Mouse (Mus musculus): ENCODE measurements at regions not wholly inside any gene's neighbourhood (a gene's known extent, or its start where the extent isn't known, plus 50 kb on each side); places are given as distances from the start of the nearest gene placed in this dataset.

DNA sequence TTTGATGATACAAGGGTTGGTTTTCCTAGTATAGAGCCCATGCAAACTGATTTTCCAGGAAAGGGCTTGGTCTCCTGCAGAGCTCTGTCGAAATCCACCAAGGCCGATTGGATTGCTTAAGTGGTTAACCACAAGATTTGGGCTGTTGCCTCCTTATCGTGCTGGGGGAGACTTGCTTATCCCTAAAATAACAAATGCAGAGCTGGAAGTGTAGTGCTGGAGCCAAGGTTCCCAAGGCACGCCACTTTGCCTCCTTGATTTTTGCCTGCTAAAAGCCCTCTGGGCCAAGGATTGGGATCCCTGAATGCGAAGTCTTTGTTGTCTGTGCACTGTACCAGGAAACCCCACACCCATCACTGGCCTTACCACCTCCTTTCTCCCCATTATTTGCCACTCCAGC, 52.8 kb upstream of the Tmem178 start:
- ATAC-seq (replicated peaks; ENCODE audit: low FRiP score, poor library complexity, severe bottlenecking), result no peak

DNA sequence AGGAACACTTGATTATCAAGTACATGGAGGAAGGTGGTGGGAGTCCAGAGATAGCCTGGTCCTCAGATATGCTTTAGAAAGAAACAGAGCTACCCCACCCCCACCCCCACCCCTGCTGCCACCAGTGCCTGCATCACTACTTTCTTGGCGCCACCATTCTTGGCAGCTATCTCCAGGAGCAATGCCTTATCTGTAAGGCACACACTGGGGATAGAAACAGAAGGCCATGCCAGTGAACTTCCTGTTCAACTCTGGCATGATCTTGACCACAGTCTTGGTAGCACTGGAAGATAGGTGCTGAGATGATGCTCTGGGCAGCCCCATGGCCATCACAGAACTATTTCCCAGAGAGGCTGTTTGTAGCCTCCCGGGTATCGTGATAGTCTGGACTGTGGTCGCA, 55.3 kb upstream of the Tmem178 start:
- peak; percentile 39; the same call in 1 of the 2 replicates for ATAC-seq (replicated peaks; ENCODE audit: low FRiP score, poor library complexity, severe bottlenecking)

DNA sequence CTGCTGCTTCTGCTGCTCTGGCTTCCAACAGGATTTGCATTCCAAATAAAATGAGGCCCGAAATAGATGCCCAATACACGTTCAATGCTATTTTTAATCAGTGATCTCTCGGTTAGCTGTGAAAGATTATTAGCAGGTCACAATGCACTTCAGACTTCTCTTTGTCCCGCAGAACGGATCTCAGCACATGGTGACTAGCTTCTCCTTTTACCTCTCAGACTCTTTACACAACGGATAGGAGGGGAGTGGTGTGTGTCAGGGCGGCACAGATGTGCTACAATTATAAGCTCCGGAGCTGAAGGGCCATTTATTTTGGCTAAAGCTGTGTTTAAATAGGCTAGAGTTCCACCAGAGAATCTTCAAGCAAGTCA, 56.7 kb upstream of the Tmem178 start:
- no peak for ATAC-seq (replicated peaks; ENCODE audit: low FRiP score, poor library complexity, severe bottlenecking)

DNA sequence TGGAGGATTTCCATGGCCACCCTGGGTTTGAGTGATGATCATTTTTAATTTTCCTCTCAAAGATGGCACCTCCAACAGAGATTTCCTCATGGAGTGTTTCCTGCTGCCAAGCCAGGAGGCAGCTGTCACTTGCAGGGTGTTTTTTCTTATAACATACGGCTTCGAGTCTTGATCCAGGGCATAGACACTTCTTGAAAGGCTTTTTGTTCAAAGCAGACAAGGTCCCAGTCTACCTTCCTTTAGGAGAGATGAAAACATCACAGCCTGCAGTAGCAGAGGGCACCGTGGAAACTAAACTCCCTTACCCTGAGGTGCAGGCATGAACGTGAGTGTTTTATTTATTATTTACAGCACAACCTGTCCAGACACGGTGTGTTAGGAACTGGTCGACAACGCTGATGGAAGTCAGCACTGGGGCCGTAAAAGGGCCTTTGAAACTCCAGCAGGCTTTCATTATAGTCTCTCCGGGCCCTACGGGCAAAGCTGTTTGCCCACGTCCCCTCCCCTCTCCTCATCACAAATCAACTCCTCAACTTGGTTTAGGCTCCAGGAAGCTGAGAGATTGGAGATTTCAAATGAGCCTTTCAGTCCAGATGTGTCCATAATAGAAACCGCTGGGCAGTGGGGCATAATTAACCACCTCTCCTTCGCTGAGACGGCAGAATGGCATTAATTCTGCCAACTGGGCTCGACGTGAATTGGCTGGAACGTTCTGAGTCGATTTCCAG, 57.2 kb upstream of the Tmem178 start:
- no peak for ATAC-seq (replicated peaks; ENCODE audit: low FRiP score, poor library complexity, severe bottlenecking)

DNA sequence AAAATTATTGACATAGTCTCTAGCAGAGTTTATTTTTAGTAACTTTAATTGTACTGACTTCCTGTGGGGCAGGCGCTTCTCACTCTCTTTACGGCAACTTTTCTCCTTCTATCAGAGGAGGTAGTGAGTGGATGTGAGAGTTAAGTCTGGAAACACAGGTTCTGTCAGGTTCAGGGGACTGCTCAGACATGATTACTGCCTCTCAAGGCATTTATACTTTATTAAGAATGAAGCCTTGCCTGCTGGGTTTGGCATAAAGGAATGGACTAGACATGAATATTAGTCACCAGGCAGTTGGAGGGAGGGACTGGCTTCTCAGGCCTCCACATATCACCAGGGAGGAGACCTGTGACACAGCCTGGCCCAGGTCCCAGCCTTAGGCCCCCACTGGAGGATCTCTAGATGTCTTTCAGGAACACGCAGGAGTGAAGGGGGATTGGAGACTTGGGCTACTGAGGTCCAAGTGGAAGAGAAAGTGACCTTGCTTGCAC, 58.2 kb upstream of the Tmem178 start:
- ATAC-seq (replicated peaks; ENCODE audit: low FRiP score, poor library complexity, severe bottlenecking), result no peak

DNA sequence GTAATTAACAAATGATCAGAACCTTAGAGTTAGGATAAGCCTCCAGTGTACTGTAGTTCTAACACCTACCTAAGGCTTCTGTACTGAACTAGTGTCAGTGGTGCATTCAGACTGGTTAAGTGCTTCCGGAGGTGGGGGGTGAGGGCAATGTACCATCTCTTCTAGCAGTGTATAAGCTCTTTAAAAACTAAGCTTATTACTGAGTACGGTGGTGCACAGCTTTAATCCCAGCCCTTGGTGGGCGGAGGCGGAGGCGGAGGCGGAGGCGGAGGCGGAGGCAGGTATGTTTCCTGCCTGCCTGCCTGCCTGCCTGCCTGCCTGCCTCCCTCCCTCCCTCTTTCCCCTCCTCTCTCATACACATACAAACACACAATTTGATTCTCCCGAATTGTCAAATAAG, 58.7 kb upstream of the Tmem178 start:
- no peak for ATAC-seq (replicated peaks; ENCODE audit: low FRiP score, poor library complexity, severe bottlenecking)

DNA sequence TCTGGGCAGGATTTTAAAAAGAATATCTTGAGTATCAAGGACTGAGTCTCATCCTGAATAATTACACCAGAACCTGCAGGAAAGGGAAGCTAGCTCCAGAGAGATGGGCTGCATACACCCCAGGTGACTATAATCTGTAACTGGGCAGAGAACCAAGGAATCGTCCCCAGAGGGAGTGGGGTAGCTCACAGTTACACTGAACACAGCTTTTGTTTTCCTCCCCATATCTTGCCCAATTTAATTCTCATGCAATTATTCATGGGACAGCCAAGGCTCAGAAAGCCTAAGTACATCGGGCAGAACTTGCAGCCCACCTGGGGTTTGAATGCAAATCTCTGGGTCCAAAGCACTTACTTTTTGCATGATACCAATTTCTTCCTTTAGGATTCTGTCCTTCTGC, 59.5 kb upstream of the Tmem178 start:
- no peak for ATAC-seq (replicated peaks; ENCODE audit: low FRiP score, poor library complexity, severe bottlenecking)

DNA sequence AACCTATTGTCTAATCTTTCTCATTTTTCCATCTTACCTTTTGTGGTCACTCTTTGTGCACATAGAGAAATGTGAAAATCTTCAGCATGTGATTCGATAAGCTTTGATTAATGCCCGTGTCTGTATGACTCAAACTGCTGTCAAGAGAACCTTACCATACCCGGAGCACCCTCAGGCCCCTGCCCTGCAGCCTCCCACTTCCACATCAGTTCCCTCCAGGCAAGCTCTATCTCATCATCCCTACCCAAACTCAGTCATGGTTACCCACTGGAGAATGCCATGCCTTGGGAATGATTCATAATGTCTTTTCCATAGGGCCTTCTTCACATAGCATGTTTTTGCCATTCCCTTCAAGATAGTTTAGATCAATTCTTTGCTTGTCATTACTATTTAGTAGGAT, 62.0 kb upstream of the Tmem178 start:
- ATAC-seq (replicated peaks; ENCODE audit: low FRiP score, poor library complexity, severe bottlenecking), result no peak

DNA sequence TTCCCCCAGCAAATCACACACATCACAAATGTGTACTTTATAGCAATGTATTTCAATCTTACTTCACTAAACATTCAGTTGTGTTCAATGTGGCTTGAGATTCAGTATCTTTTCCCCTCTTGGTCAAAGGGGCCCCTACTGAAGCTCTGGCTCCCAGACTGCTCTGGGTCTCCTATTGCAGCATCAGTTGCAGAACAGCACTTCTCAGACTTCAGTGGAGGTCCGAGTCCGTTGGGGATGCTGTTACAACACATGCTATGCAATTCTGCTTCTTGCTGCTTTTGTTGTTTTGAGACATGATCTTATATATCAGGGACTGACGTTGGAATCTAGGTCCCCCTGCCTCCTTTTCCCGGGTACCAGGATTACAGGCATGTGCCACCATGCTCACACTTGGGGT, 64.1 kb upstream of the Tmem178 start:
- ATAC-seq (replicated peaks; ENCODE audit: low FRiP score, poor library complexity, severe bottlenecking), result no peak

DNA sequence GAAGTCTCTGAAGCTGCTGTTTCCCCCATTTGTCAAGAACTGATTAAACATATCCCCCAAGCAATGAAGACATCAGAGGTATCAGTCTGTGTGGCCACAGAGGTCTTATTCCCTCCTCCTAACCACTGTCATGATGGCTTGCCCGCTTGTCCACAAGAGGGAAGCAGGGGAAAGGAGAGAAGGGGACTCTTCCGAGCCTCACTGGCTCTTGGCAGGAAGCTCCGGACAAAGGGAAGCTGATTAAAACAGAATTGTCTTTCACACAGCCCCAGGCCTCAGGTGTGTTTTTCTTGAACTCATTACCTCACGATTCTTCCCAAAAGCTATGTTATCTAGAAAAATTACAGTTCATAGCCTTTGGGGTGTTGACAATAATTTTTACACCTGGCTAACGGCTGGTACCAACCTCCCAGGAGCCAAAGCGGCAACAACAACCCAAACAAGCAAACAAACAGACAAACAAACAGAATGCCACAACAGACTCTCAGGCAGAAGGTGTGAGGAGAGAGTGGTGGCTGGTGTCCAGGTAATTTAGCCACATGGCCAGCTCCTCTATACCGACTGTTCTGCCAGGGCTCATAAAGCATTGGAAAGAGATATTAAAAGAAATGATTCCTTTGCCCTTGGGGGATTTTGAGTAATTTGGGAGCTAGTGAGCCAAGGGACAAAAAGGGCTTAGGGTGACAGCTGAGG, 68.9 kb upstream of the Tmem178 start:
- no peak for ATAC-seq (replicated peaks; ENCODE audit: low FRiP score, poor library complexity, severe bottlenecking)

DNA sequence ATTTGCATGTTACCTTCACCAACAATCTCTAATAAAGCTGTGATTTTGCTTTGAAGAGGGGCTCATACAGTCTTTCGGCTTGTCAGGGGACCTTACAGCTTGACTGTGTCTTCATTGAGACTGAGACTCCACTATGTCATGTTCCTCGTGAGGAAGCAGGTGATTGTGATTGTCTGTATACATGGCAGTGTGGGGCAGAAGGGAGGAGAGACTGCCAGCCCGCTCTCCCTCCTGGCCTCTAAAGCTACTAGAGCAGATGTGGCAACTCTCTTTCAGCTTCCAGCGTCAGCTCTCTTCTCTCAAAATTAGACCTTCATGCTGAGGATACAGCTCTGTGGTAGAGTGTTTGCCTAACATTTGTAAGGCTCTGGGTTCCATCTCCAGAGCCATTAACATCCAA, 73.5 kb upstream of the Tmem178 start:
- ATAC-seq (replicated peaks; ENCODE audit: low FRiP score, poor library complexity, severe bottlenecking), result no peak

DNA sequence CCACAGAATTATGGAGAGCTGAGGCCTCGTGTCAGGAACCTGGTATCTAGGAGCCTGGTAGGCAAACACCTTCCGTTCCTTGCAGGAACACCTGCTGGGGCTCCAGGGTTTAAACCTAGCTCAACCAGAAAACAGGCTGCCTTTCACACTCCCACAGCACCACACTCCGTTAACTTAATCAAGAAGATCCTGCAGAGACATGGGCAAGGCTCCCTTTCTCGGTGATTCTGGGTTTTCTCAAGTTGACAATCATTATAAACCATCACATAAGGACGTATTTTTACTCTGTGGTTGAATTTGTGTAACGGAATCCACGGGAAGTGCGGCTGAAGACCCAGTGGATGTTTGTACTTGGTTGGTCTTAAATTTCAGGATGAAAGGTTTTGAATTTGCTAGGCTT, 82.1 kb upstream of the Tmem178 start:
- no peak for ATAC-seq (replicated peaks; ENCODE audit: low FRiP score, poor library complexity, severe bottlenecking)

DNA sequence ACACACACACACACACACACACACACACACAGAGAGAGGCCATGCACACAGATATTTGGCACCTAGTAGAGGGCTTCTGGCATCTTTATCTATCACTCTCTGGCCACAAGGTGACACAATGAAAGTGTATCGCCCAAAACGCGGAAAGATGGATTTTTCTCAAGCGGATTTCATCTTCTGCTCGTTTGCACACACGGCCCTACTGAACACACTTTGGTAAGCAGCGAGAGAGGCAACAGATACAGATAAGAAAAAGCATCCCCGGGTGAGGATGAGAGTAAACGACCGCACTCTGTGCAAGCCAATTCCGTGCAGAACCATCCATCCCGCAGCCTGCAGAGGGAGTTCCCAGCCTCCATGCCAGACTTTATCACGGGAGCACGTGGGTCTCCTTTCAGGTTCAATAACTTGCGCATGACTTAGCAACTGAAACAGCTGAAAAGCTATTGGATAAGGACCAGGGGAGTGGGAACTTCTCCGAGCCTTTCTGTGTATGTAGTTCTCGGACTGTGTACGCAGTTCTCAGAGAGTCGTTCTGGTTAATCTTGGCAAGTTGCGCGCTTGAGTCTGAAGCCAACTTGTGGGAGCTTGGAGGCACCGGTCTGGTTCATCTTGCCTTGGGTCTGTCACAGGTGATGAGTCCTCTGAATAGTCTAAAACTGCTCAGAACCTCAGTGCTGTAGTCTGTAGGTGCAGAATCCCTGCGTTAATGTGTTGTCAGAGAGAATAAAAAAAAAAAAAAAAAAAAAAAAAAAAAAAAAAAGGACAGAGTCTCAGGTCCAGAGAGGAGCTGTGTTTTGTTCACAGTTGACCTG, 97.2 kb upstream of the Tmem178 start:
- no peak for ATAC-seq (replicated peaks; ENCODE audit: low FRiP score, poor library complexity, severe bottlenecking)

DNA sequence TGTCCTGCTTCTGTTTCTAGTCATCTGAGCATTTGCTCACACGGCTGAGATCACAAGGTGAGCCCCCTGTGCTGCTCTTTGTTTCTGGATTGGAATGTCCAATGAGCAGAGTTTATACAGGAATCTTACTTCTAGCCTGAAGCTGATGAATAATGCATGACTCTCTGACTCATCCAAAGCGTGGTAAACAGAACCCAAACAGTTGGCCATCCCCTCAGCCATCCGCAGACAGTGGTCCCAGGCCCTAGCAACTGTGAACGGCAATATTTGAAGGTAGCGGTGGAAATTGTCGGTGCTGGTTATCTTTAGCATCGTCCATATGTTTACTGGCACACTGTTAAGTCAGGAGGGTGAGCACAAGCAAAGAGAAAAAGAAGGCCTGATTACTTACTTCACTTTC, 99.1 kb upstream of the Tmem178 start:
- ATAC-seq (replicated peaks; ENCODE audit: low FRiP score, poor library complexity, severe bottlenecking), result no peak

DNA sequence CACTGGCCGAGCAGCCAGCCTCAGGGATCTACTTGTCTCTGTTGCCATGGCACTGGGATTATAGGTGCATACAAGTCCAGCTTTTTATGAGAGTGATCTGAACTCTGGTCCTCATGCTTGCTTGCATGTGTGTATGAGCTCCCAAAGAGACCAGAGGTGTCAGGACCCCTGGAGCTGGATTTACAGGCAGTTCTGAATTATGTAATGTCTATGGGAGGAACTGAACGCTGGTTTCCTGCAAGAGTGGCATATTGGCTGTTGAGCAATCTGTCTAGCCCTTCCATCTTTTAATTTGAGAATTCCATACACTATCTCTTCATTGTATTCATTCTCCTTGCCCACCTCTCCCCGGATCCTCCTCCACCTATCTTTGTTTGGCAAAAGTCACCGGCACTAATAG, 102.5 kb upstream of the Tmem178 start:
- ATAC-seq (replicated peaks; ENCODE audit: low FRiP score, poor library complexity, severe bottlenecking), result no peak

DNA sequence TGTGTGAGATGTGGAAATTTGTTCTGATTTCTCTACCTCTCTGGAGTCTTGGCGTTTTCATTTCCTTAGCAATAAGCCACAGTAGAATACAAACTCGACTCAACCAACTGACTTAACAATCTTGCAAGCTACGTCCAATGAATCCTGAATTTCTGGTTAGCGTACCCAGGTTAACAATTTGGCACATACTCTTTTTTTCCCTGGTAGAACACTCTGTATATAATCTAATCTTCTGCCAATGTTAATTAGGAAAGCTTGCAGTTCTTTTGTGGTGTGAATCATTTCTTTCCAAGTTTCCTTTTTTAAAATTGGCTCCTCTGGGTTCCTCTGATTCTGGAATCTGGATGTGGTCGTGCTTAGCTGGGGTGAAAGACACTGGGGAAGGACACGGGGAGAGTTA, 103.5 kb upstream of the Tmem178 start:
- no peak for ATAC-seq (replicated peaks; ENCODE audit: low FRiP score, poor library complexity, severe bottlenecking)

DNA sequence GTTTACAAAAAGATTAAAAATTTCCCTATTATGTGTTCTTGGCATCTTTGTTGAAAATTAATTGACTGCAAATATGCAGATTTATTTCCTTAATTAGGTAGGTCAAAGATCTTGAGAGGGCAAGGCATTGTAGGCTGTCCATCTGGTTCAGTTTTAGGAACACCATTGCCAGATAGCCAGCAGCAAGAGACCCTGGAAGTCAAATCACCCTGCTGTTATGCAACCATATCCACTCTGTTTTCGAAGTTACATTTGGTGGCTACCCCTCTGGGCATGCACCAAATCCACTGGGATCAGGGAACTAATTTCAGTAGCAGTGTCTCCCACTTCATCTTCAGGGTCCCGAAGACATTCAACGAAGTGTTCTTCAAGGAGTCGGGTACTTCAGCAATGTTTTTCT, 104.0 kb upstream of the Tmem178 start:
- ATAC-seq (replicated peaks; ENCODE audit: low FRiP score, poor library complexity, severe bottlenecking), result no peak

DNA sequence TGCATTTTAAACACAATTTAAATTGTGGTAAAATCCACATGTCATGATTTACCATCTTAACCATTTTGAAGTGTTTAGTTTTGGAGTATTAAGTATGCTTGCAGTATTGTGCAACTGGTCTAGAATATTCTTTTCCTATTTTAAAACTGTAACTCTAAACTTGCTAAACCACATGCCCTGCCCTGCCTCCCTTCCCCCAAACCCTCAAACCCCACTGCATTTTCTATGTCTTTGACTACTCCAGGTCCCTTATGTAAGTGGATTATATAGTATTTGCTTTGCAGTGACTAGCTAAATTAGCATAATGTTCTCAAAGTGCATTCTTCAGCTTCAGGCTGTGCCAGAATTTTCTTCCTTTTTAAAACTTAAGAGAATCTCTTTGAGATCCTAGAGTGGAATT, 106.4 kb upstream of the Map4k3 start:
- ATAC-seq (replicated peaks; ENCODE audit: low FRiP score, poor library complexity, severe bottlenecking), result no peak

DNA sequence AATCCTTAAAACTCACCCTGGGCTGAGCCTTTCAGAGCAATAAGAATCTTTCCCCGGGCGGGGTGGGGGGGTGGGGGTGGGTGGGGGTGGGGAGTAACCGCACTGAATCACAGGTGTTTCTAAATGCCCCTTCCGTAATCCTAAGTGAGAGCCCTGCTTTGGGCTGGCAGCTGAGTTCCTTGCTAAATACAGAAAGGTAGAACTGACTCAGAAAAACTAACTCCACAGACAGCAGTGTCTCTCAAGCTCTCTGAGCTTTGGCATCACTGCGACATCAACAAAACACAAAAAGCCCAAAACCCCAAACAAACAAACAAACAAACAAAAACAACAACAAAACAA, 105.9 kb upstream of the Map4k3 start:
- no peak for ATAC-seq (replicated peaks; ENCODE audit: low FRiP score, poor library complexity, severe bottlenecking)

DNA sequence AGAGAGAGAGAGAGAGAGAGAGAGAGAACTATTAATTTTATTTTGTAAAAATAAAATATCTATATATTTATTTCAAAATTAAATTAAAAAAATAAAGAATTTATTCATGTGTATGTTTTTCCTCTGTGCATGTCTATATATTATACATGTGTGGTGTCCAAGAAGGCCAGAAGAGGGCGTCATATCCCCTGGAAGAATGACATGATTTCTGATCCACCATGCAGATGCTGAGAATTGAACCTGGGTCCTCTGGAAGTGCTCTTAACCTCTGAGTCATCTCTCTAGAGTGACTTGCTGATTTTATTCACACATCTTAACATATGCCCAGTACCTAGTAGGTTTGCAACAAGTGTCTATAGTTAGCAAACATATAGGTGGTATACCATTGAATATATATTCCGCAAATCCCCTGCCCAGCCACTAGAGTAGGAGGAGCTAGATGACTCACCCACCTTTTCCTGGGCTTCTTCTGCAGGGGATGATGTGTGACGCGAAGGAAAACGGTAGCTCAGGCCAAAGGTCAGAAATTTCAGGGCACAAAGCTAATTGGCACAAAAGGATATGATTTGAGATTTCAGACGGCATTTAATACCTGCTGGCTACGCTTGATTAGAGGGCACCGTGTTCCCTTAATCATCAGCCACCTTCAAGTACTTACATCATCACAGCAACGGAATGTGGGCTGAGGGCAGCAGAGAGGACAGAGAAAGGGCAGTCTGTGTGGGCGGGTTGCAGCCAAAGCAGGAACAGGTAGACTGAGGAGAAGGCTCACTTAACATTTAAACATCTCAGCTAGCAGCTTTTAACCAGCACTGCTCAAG, 105.3 kb upstream of the Map4k3 start:
- no peak for ATAC-seq (replicated peaks; ENCODE audit: low FRiP score, poor library complexity, severe bottlenecking)
